Mouse (Mus musculus) left cerebral cortex, adult 9 months (tissue): ENCODE data around the gene Pcyt2.

ENCODE experiments used
- DNase-seq, 2 experiments: peaks; one replicate each; pipeline ENCODE4 v3.0.0; 2022; ENCODE audit warnings: low spot score in 2 of 2

The Pcyt2 gene

DNA sequence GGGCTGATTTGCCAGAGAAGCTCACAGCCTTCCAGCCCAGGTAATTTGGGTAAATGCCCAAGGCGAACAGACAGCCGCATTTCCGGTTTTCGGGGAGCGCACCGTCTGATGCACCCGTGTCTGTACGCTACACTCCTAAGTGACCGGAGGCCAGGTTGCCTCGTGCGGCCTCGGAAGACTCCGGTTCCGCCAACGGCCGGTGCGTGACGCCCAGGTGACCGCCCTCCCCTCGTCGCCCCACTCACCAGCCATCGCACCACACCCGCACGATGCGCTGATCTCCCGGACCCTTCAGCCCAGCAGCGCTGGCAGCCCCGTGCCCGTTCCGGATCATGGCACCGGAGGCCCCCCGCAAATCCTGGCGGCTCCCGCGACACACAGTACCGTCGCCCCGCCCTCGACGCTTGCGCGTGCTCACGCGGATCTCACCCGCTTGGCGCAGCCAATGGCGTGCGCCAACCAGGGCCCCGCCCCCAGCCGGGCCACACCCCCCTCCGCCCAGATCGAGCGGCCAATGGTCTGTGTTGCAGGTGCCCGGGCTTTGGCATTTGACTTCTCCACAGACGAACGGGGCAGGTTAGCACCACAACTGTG lies at the start of gene Pcyt2:
TSS of gene Pcyt2 (minus strand) at position 418 of the 594 bp plus-strand sequence.
- peak; percentile 76 to 90 for DNase-seq

DNA sequence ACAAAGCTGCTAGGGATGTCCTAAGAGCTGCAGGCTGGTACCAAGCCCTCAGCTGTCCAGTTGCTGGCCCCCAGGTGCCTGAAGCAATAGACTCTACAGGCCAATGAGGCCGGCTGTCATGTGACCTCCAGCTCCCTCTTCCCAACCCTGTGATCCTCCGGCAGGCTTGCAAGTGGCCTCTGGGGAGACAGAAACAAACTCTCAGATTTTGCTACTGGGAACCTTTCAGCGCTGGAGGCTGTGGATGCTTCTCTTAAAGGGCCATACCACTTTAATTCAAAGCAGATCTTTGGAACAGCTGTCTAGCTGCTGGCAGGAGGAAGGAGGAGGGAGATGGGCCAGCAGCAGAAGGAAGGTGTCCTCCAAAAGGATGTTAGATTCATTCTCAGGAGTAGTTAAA lies 48.9 kb upstream of the Pcyt2 start:
- DNase-seq: no peak

DNA sequence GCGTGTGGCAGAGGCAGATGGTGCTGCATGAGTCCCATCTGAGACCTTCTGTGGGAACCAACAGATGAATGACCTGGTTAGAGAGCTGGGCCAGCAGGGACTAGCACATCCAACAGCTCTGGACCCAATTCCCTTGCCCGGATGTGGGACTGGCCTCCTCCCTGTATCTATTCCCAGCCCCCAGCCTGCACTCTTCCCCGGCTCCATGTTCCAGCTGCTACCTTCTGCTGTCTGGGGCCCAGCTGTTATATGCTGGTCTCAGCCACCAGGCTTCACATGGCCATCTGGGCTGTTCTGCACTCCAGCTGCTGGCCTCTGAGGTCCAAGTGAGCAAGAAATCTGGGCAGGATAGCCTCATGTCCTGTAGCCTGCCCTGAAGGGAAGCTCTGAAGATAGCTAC lies 47.7 kb upstream of the Pcyt2 start:
- no peak for DNase-seq

DNA sequence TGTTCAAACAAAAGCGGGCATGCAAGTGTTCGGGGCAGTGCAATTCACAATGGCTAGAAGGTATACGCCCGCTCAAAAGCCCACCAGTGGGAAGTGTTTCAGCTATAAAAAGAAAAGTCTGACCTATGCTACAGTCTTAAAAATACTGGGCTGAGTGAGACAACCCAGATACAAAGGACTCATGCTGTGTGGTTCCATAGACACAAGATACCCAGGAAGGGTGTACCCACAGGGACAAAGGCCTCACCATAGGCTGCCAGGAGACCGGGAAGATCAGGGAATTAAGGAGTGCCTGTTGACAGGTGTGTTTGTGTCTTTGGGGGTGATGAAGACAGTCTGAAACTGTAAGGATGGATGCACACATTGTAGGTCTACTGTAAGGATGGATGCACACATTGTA lies 46.0 kb upstream of the Pcyt2 start:
- no peak for DNase-seq

DNA sequence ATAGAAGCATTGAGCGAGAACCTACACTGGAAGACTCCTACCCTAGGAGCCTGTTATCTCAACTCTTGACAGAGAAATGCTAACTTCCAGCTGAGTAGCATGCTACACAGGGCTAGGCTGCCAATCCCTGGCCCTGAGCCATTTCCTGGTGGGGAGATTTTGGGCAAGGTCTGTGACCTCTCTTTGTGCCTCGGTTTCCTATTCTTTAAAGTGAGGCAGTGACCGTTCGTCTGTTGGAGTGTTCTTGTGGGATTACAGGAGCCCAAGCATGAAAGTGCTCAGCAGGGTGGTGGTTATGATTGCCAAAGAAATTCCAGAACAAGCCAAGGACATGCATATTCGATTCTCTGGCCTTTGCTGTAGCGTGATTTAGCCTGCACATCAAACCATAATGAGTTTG lies 45.0 kb upstream of the Pcyt2 start:
- DNase-seq: no peak

DNA sequence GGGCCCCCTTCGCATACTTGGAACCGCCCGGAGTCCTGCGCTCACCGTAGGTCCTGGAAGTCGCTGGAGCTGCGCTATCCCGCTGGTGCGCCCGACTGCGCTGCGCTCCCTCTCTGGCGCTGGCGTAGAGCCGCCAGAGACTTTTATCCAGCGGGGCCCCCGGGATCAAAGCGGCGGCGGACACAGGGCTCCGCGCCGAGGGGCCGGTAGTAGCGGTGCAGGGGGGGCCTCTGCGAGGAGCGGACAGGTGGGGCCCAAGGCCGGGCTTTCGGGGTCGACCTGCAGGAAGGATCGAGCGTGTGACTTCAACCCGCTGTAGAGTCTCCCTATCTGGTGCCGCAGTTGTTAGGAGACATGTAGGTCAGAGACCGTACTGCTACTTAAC lies 43.3 kb upstream of the Pcyt2 start, which contains the start of gene Notum:
TSS of gene Notum (minus strand) at position 100 of the 385 bp plus-strand sequence.
- no peak for DNase-seq

DNA sequence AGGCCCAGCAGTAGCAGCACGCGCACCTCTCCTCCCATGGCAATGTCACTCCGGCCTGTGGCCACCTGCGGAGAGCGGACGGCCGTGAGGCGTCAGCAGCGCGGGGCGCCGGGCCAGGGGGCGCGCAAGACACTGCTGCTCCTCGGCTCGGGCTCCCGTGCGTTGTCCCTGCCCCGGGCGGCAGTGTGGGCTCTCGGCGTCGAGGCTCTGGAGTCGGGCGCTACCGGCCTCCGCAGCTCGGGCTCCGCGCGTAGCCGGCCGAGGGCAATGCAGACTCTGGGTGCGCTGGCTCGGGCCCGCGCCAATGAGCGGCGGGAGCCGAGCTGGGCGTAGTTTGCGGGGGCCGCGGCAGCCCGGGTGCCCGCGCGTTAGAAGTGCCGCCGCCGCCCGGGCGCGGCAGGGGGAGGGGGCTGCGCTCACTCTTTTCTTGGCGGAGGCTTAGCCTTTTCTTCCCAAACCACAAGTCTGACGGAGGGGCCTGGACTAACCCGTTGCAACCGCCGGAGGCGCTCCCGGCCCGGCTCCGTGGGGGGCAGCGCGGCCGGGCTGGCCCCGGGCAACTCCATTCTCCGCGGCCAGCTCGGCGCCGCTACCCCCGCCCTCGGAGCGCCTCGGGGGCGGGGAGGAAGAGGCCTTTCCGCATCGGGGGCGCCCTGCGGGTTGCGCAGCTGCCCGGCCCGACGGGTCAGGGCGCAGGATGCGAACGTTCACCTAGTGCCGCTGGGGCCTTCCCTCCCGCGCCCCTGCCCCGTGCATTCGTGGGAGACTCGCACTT lies 42.8 kb upstream of the Pcyt2 start:
- no peak for DNase-seq

DNA sequence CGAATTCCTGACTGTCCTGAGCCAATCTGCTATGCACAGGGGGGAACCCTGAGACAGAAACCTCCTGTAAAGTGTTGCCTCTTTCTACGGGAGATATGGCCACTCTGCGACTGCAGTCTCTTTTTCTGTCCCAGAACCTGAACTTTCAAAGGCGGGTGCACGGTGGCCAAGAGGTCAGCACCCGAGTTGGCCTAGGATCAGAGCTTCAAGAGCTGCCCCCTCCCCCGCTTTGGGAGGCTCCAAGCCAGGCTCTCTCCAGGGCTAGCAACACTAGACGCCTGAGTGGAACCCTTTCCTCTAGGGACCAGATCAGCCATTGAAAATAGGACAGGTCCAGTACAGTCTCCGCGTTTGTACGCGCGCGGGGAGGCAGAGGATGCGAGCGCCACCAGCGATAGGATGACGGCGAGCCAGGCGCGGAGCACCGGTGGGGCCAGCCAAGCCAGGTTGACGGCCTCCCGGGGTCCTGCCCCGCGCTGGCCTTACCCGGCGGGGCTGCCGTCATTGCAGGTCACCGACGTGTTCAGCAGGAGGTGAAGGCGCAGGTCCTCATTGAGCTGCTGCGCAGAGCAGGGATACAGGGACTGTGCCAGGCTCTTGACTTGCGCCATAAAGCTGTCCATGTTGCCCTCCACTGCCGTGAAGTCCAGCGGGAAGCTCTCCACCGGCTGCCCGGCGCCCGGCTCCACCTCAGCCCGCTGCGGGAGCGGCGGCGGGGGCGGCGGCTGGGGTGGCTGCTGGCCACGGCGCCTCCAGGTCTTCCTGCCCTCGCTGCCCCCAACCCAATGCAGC lies 42.0 kb upstream of the Pcyt2 start:
- no peak for DNase-seq

DNA sequence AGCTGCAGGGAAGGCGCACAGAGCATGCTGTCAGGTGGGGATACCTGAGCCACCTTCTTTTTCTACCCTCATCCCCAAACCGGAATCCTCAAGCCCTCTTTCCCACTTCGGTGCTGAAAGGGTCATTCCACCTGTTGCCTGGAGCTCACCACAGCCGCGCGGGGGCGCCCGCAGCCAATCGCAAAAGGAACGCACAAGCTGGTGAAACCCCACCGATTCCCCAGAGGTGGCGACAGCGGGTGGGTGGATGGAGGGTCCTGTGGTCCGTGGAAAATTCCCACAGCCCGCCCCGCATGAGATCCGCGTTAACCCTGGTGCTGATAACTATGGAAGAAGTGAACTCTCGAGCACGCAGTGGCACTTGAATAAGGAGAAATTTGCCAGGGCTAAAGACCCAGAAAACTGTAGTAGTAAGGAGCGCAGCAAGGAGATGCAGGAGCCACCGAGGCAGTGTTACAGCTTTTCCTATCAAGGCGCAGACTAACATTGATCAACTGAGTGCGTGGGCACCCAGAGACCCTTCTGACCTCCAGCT lies 41.2 kb upstream of the Pcyt2 start:
- DNase-seq: peak in 1 of 2 experiments; percentile 66

DNA sequence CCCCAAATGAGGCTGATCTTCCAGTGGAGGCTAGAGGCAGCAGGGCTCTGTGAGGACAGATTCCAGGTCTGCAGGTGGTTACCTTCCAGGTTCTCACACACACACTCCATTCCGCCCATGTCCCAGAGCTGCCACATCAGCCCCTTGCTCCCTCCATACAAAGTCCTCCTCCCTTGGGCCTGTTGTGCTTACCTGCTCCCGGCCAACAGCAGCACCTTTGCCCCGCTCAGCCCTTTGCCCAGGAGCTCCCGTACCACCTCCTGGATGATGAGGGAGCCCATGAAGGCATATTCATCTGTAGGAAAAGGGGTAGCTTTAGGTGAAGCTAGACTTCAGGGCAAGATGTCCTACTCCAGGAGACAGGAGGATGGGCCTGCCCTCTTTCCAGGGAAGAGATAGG lies 39.6 kb upstream of the Pcyt2 start:
- DNase-seq: no peak

DNA sequence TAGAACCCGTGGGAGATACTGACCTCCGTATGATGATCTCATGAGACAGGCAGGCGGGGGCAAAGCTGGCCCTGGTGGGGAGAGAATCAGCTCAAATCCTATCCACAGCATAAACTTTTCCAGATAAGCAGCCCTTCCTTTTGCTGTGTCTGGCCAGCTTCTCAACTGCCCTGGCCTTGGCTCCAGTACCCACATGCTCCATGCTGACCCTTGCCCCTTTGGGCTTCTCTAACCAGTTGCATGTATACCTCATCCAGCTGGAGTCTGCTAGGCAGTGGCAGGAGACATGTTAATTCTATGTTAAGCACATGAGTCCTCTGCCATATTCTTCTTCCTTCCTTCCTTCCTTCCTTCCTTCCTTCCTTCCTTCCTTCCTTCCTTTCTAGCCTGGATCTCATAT lies 37.0 kb upstream of the Pcyt2 start:
- no peak for DNase-seq

DNA sequence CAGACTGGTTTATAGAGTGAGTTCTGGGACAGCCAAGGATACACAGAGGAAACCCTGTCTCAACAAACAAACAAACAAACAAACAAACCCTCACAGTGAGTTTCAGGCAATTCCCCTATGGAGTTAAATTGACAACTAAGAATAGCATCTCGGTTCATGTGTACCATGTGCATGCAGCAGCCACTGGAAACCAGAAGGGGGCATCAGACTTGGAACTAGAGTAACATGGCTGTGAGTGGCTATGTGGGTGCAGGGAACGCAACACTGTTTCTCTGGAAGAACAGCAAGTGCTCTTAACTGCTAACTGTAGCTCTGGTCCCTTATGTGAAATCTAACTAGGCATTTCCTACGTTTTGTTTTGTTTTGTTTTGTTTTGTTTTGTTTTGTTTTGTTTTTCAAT lies 34.1 kb upstream of the Pcyt2 start:
- DNase-seq: no peak

DNA sequence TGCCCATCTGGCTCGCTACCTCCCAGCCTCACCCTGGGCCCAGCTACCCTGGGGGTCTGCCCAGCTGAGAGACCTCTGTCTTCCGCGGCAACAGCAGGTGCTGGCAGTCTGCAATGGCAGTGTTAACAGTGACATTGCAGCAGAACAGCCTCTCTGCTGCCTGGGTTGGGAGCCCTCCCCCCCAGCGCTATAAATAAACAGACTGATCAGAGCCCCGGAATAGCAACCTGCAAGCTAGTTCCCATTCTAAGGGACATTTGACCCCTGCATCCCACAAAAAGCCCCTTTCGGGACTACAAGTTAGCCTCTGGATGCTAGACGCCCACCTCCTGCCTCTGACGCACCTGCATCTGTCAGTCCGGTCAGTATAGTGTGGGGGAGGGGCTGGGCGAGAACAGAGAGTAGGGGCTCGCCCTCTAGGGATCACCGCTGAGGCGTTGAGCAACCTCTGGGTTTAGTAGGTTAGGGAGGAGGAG lies 30.3 kb upstream of the Pcyt2 start, which contains the start of gene Myadml2:
TSS of gene Myadml2 (minus strand) at position 158 of the 476 bp plus-strand sequence.
- DNase-seq: peak in 1 of 2 experiments; percentile 52

DNA sequence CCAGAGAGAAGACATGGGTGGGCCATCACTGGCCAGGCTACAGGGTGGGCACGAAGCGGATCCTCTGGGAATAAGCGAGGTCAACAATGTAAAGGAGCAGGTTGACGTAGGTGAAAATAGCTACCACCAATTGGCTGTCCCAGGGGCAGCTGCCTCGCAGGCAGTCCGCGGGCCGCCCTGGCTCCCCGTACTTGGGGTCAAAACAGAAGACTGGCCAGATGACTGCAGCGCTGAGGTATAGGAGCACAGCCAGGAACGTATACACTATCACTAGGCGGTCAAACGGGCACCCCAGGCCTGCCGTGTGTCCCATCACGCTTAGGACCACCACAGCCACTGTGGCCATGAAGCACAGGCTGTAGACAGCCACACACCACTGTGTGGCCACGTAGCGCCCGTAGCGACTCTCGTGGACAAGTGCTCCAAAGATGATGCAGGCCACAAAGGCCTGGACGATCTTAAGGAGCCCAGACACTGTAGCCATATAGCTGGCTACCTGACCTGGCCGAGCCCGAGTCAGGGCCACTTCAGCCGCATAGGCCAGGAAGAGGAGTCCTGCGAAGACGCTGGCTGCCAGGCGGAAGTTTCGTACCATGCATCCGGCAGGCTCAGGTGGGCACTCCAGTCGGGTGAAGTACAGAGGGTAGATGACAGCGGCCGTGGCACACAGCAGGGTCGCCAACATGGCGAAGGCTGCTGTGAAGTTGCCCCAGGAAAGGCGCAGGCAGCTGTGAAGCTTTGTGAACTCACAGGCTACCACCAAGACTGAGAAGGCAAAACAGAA lies 29.5 kb upstream of the Pcyt2 start:
- no peak for DNase-seq

DNA sequence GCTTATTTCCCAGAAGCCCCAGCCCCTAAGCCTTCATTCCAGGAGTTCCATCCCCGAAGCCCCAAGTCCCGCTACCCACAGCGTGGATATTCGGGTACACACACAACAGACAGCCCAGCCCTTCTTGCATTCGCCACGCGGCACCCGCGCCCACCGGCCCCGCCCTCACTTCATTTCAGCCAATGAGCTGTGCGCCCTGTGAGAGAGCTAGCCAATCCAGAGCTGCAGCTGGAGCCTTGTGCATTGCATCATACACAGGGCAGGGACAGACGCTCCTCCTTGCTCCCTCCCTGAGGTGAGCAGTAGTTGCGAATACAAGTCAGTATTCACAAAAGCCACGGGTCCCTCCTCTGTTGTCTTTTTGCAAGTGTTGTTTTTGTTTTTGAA lies 25.9 kb upstream of the Pcyt2 start, which contains the start of gene Pycr1:
TSS of gene Pycr1 (minus strand) at position 169 of the 387 bp plus-strand sequence.
- DNase-seq: peak; percentile 82 to 95

DNA sequence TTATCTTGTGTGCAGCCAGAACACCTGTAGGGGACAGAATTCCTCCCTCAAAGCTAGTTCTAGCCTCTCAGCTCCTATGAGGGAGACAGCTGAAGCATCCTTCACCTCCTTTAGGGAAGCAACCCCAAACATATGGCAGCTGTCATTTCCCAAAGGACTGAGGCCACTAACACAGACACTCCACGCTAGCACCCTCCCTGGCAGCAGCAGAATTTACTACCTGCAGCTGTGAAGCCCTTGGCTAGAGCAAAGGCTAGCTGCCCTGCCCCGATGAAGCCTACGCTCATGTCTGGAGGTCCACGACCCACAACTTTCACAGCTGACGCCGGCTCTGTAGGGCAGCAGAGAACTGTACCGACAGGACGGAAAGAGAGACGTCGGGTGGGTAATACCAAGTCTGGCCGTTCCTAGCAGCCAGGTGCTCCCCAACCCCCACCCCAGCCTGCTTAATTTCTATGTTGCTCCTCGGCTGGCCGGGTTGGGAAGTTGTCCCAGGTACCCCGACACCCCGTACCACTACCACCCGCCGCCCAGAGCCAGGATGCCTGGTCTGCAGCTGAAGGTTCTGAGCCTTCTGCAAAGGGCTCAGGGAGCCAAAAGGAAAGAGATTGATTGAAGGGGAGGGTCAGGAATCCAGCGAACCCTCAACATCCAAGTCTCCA lies 25.3 kb upstream of the Pcyt2 start:
- no peak for DNase-seq

DNA sequence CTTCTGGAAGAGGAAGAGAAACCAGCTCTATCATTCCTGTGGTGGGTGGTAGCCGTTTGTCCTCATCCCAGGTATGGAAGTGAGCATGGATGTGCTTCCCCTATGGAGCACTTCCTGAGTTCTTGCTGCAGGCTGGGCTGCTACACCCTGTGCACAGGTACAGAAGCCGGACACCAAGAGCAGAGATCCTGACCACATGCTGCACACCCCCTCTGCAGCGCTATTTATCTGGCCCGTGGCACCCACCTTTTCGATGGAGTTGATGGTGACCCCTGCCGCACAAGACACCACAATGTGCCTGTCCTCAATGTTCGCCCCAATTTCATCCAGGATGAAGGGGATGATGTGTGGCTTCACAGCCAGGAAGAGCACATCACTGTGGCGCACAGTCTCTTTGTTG lies 24.1 kb upstream of the Pcyt2 start:
- no peak for DNase-seq

DNA sequence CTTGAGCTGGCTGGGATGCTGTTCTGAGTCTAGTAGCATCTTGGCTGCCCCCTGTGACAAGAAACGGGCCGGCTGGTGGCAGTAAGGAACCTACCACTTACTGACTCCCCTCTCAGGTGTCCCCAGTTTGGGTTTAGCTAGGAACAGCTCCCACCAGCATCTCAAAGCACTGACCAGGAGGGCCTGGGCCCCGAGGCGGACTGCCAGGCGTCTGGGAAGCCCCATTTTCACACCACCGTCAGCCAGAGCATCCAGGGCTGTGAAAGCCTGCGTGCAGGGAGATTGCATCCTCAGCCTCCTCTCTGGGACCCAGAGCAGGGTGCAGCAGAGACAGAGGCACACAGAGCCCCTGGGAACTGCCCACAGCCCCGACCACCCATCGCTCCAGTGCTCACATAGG lies 23.5 kb upstream of the Pcyt2 start:
- DNase-seq: no peak

DNA sequence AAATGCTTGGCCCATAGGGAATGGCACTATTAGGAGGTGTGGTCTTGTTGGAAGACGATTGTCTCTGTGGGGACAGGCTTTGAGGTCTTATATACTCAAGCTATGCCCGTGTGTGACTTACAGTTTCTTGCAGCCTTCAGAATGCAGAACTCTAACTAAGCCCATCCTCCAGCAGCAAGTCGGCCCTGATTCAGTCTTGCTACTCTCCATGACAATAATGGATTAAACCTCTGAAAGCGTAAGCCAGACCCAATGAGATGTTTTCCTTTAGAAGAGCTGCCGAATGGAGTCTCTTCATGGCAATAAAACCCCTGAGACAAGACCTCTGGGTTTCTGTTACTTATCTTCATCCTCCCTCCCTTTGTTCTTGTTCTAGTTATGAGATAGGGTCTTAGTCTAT lies 17.1 kb upstream of the Pcyt2 start:
- DNase-seq: no peak

DNA sequence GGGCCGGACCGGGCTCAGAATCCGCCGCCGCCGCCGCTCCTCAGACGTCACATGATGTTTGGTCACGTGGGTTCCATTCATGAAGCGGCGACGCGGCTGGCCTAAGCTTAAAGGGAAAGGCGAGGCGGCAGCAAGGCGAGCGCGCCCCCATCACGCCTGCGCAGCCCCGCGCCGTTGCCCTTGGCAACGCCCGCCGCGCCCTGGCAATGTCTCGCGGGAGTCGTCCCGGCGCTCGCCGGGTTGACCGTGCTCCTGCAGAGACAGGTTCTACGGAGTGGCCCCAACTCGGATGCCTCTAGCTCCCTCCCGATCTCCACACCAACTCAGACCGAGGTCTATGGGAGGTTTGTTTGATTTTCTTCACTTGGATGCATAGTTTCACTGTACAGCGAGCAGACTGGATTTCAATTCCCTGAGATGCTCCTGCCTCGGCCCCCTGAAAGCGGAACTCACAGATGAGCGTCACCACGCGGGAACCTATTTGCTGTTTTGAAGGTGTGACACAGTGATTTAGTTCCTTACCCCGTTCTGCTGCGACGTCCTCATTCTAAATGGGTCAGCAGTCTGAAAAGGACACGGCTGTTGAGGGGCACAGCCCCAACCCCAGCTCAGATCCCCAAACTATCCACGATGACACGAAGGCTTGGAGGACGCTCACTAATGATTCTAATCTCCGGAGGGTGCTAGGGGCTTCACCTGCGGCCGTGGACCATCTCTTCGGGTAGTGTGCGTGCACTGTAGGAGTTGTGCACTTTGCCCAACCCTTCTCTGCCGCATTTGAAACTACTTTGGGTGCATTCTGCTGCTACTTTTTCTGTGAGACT lies 16.0 kb upstream of the Pcyt2 start, which contains the start of gene Mafg:
TSS of gene Mafg (minus strand) at position 81 of the 824 bp plus-strand sequence.
- peak; percentile 83 to 93 for DNase-seq
